Mouse (Mus musculus): ENCODE results near the gene Fam189a1.

- TF ChIP-seq CTCF (IDR thresholded peaks at IDR 0.05; ENCODE audit: low read depth, low read length) (no peak), POLR2A (IDR thresholded peaks at IDR 0.05; ENCODE audit: borderline replicate concordance, low read depth, low read length) (no peak)
Observed at GRCm38 (mm10) chr7:65155628-65156513, 499 bp downstream of the Fam189a1 start.

All from bone marrow macrophage, adult 2 months (primary cell).